Mouse (Mus musculus) fibroblast of lung, adult 2 months (primary cell): Measurements from ENCODE around the gene Ntn4.
"Not testable (repeated sequence)": the region's sequence is repeated elsewhere in the genome, so short reads cannot be mapped to it uniquely, and the experiment has no call there.

ENCODE experiments used
- DNase-seq: peaks from one replicate; pipeline ENCODE4 v3.0.0-alpha.2; 2011; ENCODE audit warnings: low read depth

Gene Ntn4

DNA sequence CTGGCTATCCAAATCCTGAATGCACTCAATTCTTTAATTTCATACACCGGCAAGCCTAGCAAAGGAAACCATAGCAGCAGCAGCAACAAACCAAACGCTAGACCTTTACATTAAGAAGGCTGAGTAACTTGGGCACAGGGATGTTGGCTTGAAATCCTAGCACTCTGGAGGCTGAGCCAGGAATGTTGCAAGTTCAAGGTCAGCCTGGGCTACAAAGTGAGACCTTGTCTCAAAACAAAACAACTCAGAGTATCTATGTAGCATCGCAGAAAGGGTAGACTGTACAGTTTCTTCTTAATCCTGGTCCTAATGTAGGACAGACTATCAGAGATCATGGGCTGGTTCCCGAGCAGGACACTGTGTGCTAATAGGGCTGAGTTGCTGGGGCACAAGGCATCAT is 43.4 kb downstream of the Ntn4 start:
- DNase-seq: no peak

DNA sequence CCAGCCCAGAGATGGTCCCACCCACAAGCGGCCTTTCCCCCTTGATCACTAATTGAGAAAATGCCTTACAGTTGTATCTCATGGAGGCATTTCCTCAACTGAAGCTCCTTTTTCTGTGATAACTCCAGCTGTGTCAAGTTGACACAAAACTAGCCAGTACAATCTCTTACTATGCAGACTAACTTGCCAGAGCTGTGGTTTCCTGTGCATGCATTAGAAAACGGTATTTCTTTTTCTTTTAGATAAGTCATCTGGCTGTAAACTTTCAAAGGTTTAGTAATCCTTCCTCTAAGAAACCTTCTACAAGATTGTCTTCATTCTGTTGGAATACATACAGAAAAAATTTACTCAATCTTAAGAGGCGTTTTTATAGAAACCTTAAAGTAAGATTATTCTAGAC is 44.9 kb downstream of the Ntn4 start:
- DNase-seq: not testable (repeated sequence)

DNA sequence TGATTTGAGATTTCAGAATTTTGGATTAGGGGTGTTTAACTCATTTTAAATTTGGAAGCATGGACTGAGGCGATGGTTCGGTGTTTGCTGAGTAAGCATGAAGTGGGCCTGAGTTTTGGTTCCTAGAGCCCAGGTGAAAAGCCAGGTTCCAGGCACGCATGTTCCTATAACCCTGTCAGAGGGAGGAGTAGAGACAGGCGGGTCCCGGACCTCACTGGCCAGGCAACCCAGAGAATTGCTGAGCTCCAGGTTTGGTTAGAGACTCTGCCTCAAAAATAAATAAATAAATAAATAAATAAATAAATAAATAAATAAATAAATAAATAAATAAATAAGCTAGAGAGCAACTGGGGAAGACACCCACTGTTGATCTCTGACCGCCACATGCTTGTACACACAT is 46.1 kb downstream of the Ntn4 start:
- DNase-seq: no peak

DNA sequence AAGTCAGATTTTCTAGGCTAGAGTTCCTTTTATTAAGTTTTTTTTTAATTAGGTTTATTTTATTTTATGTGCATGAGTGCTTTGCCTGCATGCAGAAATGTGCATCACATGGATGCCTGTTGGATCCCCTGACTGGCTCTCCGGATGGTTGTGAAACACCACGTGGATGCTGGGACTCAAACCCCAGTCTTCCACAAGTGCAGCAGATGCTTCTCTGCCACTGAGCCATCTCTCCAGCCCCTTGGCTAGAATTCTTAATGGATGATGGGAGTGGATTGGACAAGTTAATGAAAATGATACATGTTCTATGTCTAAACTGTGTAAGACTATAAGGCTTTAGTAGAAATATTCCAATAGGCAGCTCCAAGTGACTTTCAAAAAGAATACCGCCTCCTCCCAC is 47.3 kb downstream of the Ntn4 start:
- no peak for DNase-seq

DNA sequence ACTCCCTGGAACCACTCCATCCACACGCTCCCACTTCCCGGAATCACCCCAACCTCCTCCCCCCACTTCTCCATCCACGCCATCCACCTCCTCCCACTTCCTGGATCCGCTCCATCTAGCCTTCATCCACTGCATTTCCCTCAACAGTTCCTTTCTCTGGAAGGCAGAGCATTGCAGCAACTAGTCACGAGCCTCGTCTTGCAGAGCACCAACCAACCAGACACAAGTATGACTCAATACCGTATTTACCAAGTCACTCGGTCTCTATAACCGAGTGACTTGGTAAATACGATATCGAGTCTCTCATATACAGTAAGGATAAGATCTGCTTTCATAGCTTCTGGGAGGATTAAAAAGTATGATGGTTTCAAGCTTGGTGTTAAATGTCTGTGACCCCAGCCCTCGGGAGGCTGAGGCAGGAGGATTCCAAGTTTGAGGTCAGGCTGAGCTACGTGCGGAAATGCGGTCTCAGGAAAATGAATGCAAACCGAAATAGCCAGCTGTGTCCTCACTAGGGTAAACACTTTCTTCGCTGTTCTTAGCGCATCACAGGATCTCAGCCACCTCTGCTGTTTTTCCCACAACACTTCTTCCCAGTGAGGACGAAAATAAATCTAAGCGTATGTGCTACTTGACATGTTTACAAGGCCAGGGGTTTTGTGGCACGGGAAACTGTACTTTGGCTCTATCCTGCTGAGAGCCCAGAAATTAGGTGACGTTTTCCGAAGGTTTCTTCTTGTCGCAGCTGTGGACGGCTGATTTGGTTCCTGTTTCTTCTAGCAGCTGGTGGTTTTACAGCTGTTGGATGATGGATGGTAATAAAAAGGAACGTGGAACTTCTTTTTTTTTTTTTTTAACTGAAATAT is 48.1 kb downstream of the Ntn4 start:
- DNase-seq: no peak

DNA sequence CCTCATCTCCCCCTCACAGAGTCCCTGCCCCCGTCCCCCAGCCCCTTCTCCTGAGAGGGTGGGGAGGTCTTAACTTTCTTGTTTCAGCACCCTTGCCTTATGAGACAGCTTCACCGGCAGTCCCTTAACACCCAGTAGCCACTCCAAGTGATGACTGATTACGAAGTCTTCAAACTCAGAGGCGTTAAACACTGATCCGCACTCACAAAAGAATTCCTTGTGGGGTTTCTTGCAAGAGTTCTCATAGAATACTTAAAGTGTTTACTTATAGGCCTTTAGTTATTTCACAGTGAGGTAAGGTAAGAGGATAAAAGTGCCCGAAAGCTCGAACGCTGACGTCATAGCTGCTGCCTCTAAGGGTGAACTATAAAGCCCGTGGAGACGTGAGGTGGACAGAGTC is 50.9 kb downstream of the Ntn4 start:
- no peak for DNase-seq

DNA sequence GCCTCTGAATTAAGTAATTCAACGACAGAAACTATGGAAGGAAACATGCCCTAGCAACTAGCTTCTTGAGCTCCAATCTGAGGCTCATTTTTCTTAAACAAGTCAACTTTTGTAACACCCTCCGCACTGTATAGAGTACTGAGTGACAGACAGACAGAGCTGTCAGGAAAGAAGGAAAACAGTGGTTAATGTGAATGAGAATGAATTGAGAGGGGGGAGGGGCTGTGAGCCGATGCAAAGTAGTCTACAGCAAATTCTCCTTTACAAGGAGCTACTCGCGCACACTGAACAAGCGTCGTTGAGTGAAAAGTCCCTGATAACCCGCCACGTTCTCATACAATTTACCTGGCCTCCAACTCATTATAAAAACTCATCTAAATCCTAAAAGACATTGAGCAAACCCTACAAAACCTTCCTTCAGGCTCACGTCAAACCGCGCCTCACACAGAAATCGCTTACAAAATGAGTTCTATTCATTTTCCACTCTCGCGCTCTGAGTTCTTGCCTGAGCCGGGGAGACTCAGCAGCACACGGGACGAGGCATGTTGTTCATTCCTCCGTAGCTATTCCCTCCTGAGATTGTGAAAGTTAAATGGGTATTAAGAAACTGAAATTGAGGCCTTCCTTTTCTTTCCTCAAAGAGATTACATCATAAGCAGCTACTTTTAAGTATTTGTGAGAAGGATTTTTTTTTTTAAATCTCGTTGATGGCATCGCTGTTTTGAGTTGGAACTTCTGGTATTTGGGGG is 54.7 kb downstream of the Ntn4 start:
- DNase-seq: no peak

DNA sequence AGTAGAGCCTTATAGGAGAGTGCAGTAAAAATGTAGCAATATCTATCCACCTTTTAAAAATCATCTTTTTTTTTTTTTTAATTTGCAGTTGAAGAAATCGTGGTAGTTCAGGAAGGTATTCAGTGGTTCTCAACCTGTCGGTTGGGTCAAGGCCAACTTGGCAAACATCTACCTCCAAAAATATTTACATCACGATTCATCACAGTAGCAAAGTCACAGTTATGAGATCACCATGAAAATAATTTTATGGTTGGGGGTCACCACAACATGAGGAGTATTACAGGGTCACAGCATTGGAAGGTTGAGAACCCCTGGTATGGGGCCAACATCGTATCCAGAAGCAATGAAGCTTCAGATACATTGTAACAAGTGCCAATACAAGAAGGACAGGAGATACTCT is 55.5 kb downstream of the Ntn4 start:
- DNase-seq: no peak

DNA sequence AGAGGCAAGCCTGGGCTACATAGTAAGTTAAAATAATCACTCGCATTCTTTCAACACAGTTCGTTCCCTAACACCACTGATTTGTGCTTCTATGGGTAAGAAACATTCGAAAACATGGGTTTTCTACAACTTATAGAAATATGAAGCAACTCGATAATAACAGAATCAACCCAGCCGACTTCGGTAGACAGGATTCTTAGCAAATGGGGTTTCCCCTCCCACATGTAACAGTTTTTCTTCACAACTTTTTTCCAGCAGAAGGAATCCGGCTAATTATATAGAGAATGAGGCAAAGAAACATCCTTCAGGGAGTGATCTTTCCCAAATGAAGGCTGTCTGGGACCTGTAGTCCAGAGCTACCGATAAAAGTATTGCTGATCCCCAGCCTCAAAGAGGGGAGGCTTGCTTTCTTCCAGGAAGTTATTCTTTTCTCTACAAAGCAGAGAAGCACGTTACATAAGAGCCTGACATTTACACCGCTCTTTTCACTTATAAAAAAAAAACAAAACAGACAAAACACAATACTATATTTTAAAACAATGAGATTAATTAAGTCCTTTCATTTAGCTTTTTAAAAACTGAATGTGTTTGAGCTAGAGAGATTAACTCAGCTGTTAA is 57.5 kb downstream of the Ntn4 start:
- DNase-seq: no peak

DNA sequence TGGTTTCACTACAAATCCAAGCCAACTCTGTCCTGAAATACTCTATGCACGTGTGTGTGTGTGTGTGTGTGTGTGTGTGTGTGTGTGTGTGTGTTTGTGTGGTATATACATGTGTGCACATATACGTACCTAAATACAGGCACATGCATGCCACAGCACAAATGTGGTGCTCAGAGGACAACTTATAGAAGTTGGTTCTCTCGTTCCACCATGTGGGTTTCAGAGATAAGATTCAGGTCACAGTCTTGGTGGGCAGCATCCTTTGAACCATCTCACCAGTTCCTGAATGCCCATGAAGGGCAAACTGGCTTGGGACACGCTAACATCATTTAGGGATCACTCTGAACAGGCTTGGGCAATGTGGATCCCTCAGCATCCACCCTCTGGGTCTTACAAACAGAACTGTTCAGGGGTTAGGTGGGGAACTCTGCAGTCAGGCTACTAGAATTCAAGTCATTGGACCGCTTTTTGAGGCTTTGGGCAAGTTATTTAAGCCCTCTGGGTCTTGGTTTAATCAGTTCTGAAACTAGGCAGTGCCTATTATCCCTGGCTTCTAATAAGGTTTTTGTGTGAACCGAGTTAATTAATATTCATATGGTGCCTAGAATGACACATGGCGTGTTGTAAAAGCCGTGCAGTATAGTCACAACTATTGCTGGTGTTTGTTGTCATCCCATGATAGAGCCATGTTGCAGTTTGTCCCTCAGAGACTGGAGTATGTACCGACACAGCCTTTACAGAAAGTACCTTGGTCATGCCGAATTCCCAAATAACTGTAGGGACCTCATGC is 59.4 kb downstream of the Ntn4 start:
- no peak for DNase-seq

DNA sequence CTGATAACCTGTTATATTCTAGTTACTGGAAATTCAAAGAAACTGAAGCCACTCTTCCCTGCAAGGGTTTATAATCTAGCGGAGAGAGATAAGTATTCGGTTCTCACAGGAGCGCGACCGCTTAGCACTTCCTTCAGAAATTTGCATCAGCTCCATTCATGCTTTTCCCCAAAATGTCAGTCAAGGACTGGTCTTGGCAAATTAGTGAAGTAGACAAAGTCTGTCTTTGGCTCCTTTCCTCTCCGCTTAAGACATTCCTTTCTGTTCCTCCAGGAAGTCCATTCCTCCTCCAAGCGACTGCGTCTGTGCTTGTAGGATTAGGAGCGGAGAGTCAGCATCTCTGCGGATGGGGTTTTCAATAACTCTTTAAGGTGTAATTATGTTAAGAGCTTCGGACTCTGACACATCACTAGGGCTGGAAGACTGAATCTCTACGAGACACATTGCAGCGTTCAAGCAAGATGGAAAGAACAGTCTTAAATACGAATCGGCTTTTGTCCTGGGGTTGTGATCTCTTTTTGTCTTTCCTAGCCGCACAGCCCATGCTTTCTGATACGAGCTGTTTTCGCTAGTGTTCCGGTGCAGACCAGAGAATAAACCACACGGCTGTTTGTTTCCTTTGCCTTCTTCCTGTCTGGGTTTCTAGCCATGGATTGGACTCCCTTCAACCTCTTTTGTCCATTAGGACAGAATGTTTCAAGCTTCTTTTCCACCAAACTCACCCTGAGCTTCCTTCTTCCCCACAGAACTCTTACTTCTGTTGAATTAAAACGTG is 60.3 kb downstream of the Ntn4 start:
- DNase-seq: no peak

DNA sequence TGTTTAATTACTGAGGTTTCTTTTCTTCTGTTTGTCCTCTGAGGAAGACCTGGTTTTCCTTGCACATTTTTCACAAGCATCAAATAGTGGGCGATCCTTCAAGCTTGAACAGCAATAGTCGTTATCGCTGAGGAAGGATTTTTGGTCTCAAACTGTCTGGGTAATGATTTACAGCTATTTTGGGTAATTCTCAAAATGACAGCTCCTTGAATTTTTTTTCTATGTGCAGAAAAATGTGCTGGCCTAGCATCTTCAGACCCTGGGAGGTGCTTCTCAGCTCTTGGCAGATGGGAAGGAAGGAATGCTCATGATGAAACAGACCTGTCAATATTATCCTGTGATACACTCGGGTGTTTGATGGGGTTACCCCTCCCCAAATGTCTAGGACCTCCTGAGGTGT is 63.5 kb downstream of the Ntn4 start:
- DNase-seq: no peak

DNA sequence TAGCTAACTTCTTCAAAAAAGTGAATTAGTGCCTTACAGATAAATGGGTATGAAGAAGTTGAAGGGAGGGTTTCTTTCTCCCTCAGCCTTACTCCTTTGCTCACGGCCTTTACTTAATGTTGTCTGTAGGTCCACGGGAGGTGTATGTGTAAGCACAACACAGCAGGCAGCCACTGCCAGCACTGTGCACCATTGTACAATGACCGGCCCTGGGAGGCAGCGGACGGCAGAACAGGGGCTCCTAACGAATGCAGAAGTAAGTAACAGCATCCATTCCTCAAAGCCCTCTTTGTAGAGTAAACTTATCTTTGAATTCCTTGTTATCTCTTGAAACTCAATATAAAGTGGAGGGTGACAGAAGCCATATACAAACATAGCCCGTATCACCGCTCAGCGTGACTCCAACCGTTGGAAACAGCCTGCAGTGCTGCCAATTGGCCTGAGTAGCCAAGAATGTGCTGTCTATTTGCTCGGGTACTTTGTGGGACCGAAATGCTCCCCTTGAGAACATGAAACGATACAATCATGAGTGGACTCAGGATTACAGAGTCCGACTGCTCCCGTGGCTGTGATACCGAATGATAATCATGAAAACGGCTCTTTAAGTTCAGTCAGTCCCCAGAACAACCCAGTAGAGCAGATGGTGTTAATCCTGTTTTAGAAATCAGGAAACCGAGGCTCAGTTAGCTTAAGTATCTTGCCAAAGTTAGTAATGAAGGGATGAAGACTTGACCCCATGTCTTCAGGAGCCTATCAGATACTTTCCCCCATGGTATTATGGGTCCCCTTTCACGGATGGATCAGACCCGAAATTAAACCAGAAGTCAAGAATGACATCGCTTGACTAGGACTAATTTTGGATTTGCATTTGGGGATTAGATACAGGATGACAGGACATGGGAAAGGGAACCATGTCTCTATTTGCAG is 66.9 kb downstream of the Ntn4 start:
- DNase-seq: no peak

DNA sequence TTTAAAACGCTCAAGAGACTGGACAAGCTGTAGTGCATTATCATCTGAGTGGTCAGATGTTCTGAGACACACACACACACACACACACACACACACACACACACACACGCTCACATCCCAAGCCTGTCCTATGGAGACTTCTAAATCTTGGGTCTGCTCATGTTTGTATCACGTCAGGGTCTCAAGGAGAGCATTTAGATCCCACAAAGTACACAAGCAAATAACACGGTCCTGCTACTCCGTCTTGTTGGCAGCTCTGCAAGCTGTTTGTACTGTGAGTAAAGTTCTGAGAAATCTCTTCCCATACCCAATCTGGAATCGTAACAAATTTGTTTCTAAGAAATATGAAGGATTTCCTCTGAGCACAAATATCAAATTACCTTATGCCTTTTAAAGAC is 67.6 kb downstream of the Ntn4 start:
- DNase-seq: peak; percentile 33

DNA sequence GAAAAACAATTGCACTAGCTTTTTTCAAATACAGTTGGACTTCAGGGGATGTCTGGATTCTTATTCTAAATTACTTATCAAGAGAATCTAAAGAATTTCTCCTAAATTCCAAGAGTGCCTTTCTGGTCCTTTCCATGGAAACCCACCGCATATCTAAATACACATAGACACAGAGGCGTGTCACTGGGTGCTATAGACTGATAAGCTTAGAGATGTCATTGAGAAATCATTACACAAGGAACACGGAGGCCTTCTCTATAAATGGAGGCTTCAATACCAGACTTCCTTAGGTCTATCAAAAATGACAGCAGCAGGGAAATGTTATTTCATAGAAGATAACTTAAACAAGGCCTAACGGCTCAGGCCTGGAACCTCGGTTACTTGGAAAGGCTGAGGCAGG is 68.0 kb downstream of the Ntn4 start:
- no peak for DNase-seq

DNA sequence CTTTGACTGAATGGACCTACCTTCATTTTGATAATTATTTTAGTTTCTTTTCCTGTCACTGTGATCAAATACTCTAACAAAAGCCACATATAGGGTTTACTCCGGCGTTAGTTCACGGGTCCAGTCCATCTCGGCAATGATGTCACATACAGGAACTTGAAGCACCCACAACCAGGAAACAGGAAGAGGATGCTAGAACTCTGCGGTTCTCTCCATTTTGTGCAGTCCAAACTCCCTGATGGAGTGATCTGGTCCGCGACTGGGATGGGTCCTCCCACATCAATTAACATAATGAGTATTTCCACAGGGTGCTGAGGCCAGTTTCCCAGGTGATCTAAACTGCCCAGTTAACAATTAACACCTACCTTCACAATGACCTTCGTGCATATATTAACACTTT is 69.1 kb downstream of the Ntn4 start:
- no peak for DNase-seq

DNA sequence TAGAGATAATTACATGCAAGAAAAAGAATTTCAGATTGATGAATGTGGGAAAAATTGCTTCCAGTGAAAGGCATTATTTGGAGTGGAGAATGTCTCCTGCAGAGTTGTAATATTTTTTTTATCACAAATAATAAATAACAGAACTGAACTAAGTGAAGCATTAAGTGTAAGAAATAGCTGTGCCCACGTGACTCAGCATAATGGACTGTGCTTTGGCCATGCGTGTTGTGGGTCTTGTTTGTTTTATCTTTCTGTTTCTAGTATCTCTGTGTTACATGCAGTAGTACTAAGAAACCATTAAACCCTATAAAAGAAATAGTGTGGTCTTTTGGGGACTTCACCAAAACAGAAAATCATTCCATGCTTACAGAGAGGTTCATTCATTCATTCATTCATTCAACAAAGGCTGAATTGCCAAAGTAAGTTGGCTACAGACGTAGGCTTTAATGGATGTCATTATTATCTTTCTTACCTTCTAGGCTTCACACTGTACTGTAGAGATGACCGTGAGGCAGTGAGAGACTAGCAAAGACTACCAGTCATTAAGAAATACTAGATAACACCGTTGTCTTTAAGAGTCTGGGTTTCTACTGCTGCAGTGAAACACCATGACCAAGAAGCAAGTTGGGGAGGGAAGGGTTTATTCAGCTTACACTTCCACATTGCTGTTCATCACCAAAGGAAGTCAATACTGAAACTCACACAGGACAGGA is 81.3 kb downstream of the Ntn4 start:
- DNase-seq: no peak

DNA sequence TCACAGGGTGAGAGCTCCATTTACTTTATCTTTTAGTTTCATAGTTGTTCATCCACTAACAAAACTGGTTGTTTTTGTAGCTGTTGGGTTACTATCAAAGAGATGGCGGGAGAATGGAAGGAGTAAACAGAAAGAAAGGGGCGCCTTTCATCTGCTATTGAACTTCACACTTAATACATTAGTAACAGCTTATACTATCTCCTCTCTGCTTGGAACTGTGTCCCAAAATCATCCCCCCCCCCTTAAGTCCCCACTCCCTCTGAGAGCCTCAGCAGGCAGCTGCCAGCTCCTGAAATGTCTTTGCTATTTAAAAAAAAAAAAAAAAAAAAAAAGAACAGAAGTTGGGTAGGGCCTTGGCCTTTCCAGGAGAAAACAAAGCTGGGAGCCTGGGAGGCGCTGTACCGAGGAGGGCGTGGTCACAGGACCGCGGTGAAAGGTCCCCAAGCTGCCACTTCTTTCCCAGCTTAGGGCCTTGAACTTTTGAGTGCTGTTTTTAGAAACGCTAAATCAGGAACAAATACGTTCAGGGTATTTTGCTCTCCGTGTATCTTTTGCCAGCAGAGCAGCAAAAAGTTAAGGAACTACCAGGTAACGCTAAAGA is 83.6 kb downstream of the Ntn4 start:
- no peak for DNase-seq

DNA sequence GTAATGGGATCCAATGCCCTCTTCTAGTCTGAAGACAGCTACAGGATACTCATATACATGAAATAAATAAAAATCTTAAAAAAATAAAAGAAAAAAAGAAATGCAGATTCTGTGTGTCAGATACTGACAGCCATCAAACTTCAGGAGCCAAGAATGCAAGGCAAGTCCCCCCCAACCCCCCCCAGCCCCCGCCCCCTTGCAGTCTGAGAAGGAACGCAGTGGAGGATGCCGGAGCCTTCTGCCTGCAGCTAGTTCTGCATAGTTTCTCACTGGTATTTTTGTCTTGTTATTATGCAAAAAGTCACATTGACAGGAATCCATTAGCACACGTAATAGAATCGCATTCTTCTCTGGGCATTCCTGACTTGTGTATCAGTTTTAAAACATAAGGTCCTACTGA is 87.7 kb downstream of the Ntn4 start:
- no peak for DNase-seq
